Mouse (Mus musculus) brain, embryonic 18.5 days (tissue): ENCODE results near the gene Tmem72.

ENCODE experiments used
- DNase-seq: peaks from one replicate; pipeline ENCODE4 v3.0.0-alpha.2; 2012; ENCODE audit warnings: low read depth, low spot score

Gene Tmem72

DNA sequence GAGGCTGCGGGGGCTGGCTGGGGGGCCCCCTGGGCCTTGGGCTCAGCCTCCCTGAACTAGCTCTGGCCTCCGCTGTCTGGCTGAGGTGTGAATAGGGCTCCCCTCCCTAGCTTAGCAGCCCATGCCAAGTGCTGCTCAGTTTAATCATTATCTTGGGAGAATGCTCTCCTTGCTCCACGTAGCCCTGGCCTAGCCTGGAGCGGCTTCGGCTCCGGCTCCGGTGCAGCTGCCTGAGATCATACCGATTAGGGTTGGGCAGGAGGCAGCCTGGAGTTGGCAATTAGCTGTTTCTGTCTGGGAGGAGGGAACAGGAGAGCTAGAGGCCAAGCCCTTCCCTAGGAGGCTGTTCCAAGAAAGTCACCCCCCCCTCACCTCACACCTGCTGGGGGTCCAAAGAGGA is at the start of gene Tmem72:
Tmem72 (minus strand) TSS at position 248 of the 400 bp plus-strand sequence.
- no peak for DNase-seq

- no peak for DNase-seq
Measured at GRCm38 (mm10) chr6:116764524-116764923, 47.8 kb upstream of the Tmem72 start.

GRCm38 (mm10) chr6:116762333-116762732 is 45.6 kb upstream of the Tmem72 start:
- DNase-seq: no peak

DNA sequence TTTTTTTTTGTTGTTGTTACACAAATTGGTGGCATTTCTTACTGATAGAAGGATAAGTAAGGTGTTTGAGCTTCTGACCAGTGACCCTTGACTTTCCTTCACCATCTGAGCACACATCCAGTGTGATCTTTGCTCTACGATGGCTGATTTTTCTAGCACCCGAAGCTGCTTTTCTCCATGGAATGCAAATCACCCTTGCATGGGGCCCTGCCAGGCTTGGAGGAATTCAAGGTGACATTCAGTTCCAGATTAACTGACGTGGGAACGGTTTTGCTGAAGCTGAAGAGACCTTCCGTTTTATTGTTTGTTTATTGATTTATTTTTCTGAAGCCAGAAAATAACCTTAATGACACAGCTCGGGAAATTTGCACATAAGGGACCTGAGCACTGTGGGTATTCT is 43.5 kb upstream of the Tmem72 start:
- no peak for DNase-seq

DNA sequence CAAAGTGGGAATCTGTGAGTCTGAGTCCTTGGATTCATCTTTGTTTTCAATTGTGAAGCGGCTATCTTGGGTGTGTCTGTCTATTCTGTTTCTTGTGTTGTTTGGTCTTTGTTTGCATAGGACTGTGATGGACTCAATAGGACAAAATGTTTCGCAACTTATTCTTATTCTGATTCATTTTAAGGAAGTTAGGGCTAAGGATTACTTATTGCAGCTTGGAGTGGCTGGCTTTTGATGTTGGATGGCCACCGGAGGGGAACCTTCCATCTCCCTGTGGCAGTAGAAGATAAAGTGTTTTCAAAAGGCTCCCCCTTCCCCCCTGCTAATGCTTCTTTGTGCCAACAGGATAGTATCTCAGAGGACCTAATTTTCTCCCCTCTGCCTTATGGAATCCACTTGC is 39.7 kb upstream of the Tmem72 start:
- DNase-seq: no peak

GRCm38 (mm10) chr6:116738046-116738445 is 21.3 kb upstream of the Tmem72 start:
- no peak for DNase-seq

GRCm38 (mm10) chr6:116735361-116735760 is 18.6 kb upstream of the Tmem72 start:
- no peak for DNase-seq

DNA sequence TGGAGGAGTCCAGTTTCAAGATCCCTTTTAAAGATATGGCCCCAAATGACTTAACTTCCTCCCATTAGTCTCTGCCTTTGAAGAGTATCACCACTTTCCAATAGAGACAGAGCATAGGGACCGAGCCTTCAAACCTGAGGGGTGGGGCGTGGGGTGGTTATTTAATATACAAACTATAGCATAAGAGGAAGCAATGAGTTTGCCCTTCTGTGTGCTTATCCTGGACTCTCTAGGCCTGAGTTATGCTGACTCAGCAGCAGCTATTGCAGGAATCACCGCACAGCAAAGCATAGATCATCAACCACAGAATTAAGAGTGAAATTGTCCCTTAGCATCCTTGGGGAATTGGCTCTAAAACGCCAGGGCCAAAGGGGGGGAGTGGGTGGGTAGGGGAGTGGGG is 16.9 kb upstream of the Tmem72 start:
- DNase-seq: no peak

DNA sequence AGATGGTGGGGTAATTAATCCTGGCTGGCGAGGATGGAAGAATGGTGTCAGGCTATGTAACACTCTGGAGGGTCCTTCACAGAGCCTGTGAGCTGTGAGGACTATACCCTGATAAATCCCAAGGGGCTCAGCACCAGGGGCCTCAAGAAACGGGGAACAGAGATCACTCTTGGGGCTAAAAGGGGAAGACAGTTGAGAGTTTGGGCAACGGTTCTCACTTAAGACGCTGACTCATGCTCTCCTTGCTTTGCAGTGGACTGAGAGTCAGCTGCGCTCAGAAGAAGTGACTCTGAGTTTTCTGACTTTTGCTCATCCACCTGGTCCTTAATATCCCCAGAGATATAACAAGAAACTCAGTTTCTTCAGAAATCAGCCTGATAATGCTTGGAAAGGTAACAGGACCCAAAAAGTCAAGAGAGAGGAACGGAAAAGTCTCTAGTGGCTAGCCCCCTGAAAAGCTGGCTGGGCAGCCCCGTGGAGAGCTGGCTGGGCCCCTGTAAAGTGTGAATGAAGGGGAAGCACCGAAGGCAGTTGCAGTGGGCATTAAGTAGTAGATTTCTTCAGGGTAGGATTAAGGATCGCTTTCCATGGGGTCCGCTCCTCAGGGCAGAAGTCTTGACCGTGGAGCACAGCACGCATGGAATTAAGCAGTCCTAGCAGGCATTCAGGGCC is 7.9 kb upstream of the Tmem72 start:
- DNase-seq: no peak

GRCm38 (mm10) chr6:116718920-116719319 is 2.2 kb upstream of the Tmem72 start:
- DNase-seq: no peak

DNA sequence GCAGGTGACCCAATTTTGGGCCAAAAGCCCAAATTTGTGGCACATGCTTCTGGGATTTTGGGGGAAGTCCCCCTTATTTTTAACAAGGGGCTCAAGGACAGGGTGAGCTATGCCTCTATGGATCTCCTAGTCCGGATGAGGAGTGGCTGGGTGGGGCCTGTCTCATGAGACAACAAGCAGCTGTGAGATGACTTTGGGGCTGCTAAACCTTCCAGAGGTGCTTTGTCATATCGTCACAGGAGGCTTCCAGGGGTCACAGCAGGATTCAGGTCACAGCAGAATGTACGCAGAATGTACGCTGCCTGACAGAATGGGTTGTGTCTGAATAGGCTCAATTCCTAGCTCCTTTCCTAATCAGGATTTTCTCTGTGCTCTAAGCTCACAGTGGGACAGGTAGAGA is 1.6 kb upstream of the Tmem72 start:
- no peak for DNase-seq

DNA sequence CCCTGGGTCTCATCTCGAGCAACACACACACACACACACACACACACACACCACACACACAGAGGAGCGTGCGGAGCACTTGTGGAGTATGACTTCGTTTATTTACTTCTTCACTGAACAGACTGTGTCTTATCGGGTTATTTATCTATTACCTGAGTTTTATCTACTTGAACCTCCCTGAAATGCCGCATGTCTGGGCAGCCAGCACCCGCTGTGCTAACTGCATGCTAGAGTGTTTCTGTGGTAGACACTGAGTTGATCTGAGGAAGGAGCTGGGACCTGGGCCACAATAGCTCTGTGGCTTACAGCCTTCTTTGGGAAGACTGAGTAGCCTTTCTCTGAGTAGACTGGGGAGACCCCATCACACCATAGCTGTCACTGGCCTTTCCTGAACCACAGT is 1.1 kb upstream of the Tmem72 start:
- no peak for DNase-seq

- DNase-seq: no peak
Measured at GRCm38 (mm10) chr6:116715166-116715565, 1.5 kb downstream of the Tmem72 start.

DNA sequence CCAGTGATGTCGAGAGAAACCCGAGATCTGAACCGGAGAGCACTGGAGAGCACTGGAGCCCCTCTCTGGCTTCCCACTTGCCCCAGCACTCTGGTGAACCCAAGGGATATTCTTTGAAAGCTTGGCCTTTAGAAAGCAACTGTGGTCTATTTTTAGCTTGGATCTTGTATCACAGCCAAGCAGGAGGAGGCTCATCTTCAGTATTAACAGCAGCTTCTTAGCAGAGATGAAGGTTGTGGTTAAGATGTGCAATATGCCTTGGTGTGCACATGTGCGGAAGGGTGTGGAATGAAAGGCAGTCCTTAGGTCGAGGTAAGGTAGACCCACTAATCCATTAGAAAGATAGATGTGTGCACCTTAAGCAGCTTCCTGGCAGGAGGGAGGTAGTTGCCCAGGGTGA is 2.1 kb downstream of the Tmem72 start:
- no peak for DNase-seq

GRCm38 (mm10) chr6:116713966-116714365 is 2.7 kb downstream of the Tmem72 start:
- no peak for DNase-seq

DNA sequence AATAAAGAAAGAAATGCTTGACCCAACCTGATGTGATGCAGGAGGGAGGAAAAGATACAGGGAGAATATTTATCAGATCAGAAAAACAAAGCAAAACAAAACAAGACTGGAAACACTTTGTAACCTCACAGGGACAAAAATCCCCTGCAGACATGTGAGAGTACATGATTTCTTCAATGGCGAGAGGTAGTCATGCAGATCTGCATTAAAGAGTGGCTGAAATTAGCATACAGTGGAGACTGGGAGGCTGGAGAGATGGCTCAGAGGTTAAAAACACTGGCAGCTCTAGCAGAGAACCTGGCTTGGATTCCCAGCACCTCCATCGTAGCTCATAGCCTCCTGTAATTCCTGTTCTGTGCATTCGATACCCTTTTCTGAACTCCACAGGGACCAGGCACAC is 4.2 kb downstream of the Tmem72 start:
- no peak for DNase-seq

DNA sequence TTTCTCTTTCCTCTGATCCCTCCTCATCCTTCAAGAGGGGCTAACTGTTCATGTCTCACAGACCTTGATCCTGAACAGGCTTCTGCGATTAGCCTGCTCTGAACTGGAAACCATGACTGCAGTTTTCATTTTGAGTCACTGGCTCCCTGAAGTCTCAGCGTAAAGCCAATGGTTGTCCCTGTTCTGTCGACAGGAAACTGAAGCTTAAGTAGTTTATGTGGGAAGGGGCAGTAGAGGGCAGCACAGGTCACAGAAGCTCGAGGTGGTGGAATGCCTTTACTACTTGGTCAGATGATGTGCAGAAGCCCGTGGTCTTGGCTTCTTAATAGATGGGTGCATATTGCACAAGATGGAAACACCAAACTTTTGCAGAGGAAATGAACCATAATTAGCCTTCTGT is 4.7 kb downstream of the Tmem72 start:
- DNase-seq: no peak

- peak; percentile 6 for DNase-seq
Measured at GRCm38 (mm10) chr6:116704320-116704719, 12.4 kb downstream of the Tmem72 start.

DNA sequence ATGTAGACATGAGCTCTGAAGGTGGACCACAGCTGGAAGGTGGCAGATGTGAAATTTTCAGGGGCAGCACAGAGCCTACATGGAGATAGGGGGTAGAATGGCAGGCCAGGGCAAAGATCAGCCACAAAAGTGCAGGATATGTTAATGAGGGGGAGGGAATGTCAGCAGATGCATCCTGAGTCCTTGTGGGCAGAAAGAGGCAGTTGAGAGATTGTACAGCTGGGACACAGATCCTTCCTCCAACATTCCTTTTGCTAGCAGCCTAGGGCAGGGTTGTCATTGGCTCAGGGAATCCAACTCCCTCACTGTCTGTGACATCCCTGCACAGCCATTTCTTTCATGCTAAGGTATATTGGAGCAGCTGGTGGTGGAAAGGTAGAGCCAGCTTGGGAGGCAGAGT is 15.9 kb downstream of the Tmem72 start:
- no peak for DNase-seq

GRCm38 (mm10) chr6:116697896-116698425 is 18.8 kb downstream of the Tmem72 start:
- no peak for DNase-seq

- no peak for DNase-seq
Measured at GRCm38 (mm10) chr6:116697413-116697812, 19.3 kb downstream of the Tmem72 start.

DNA sequence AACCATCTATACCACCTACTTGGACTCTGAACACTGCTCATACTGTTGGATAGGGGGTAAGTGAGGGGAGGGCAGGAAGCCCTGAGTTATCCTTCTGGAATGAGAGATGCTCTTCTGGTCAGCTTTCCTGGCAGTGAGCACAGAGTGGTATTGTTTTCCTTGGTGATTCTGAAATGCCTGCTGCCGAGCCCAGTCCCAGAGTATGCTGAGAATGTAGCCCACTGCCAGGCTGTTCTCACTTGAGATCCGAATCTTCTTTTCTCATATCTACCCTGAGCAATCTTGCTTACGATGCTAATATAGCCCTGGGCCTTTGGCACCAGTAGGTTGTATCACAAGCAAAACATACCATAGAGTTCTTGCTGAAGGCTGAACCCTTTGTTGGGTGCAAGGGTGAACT is 22.4 kb downstream of the Tmem72 start:
- no peak for DNase-seq

DNA sequence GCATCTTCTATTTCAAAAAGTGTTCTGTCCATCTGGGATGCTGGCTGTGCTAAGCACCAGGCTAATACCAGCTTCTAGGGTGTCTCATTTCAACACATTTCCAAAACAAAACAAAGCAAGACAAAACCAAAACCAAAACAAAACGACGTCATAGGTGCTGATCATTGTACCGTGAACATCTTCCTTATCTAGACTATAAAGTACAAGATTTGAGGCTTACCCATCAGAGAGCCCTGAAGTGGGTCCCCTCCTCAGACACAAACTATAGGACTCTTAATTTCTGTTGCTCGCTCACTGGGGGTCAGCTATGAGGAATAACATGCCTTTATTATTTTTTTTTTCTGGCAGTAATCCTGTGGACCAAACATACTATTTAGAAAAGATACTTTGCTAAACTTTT is 23.1 kb downstream of the Tmem72 start:
- no peak for DNase-seq

DNA sequence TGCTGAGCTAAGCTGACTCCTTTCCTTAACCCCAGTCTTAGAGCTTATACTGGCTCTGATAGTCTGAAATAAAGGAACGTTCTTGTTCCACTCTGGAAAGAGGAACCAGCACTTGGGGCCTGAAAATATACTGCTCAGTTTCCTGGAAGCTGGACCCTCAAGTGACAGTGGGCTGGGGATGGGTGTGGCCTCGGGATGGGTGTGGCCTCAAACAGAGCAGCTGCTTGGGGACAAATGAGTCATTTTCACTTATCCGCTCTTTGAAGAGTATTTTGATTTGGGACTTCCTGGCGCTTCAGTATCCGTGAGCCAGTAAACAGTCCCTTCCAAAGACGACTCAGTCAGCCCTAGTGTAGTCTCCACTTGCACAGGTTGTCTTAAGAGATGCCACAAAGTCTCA is 34.4 kb downstream of the Tmem72 start:
- DNase-seq: no peak
